Mouse (Mus musculus) forebrain, embryonic 14.5 days (tissue): ENCODE measurements at regions not wholly inside any gene's neighbourhood (a gene's known extent, or its start where the extent isn't known, plus 50 kb on each side); places are given as distances from the start of the nearest gene placed in this dataset. TPM values are rescaled to one million over a fixed set of nuclear protein-coding genes. Genes with fewer than 3 reads are reported as not detected.

ENCODE experiments used
- microRNA-seq: library from miRNA; unstranded; fragments of <30 nt; microRNA quantifications from one replicate; pipeline ENCODE4, GENCODE M21; 2016

Small RNA genes in the stretch of these regions (microRNA-seq; reads per million reads assigned to microRNA genes)
- not detected for gene Gm44303
